Mouse (Mus musculus) forebrain, embryonic 10.5 days (tissue): ENCODE data around the gene Trip10. TPM values are rescaled to one million over a fixed set of nuclear protein-coding genes. Genes with fewer than 3 reads are reported as not detected.

Experiments
- DNase-seq: peaks from one replicate; pipeline ENCODE4 v3.0.0-alpha.2; 2017; ENCODE audit warnings: low spot score; ENCODE audit errors: extremely low spot score
- H3K27ac ChIP-seq: fragments of 300-500 bp; sonication (generic); 2 replicates; pipeline ENCODE4 v1.5.1; 2016; ENCODE audit warnings: mild to moderate bottlenecking
- H3K27me3 ChIP-seq: fragments of 300-500 bp; sonication (generic); 2 replicates; pipeline ENCODE4 v1.6.1; 2016; ENCODE audit warnings: mild to moderate bottlenecking; ENCODE audit not compliant: poor library complexity, severe bottlenecking
- H3K36me3 ChIP-seq: fragments of 300-500 bp; sonication (generic); replicated peaks from 2 replicates; pipeline ENCODE4 v1.6.1; 2016; ENCODE audit warnings: mild to moderate bottlenecking, moderate library complexity
- H3K4me1 ChIP-seq: fragments of 300-500 bp; sonication (generic); 2 replicates; pipeline ENCODE4 v1.6.1; 2016
- H3K4me3 ChIP-seq: fragments of 300-500 bp; sonication (generic); 2 replicates; pipeline ENCODE4 v1.5.1; 2016; ENCODE audit warnings: mild to moderate bottlenecking, moderate library complexity
- H3K9me3 ChIP-seq: fragments of 300-500 bp; sonication (generic); 2 replicates; pipeline ENCODE4 v1.6.1; 2016; ENCODE audit warnings: mild to moderate bottlenecking, moderate library complexity
- WGBS: fragments of 180-500 bp; shearing (Covaris S2); methylation state at CpG from one replicate; pipeline ENCODE4 v1.1.7; 2016; 5-methylcytosine and 5-hydroxymethylcytosine counted together
- microRNA-seq: library from miRNA; unstranded; fragments of <30 nt; microRNA quantifications from one replicate; pipeline ENCODE4, GENCODE M21; 2017
- polyA plus RNA-seq: library from polyadenylated mRNA; unstranded; fragments of >200 nt; fragmentation: Nextera tagmentation; extraction: Ambion mirVana; gene quantifications from 2 replicates; pipeline ENCODE4 v1.2.1, GENCODE M21; 2016

The Trip10 gene
- polyA plus RNA-seq, 1 experiment from 2014 or later: 43.8 TPM

GRCm38 (mm10) chr17:57292302-57292701 is 43.0 kb downstream of the Trip10 start:
- Histone ChIP-seq H3K4me1 (no peaks in the 10 kb centered on the region), H3K27me3 (no peaks in the 10 kb centered on the region)
- DNase-seq: no peak

GRCm38 (mm10) chr17:57292968-57293367 is 43.7 kb downstream of the Trip10 start:
- H3K36me3 ChIP-seq: no peaks in the 10 kb centered on the region
- WGBS: 90% methylated on average over 9 of the region's 9 CpGs
- no peak overlapping the region for H3K4me3 ChIP-seq
- no peaks in the 10 kb centered on the region; the same call in 1 of the 2 replicates for H3K9me3 ChIP-seq
- H3K27ac ChIP-seq: no peak overlapping the region
- no peaks in the 10 kb centered on the region for H3K4me1 ChIP-seq
- no peak for DNase-seq
- no peaks in the 10 kb centered on the region for H3K27me3 ChIP-seq

More at GRCm38 (mm10) chr17:57292302-57292701, 43.0 kb downstream of the Trip10 start:
- H3K9me3 ChIP-seq: no peaks in the 10 kb centered on the region; the same call in 1 of the 2 replicates
- no peaks in the 10 kb centered on the region for H3K36me3 ChIP-seq
- no peak overlapping the region for H3K4me3 ChIP-seq
- WGBS: 90% methylated on average over 2 of the region's 2 CpGs
- H3K27ac ChIP-seq: no peak overlapping the region

- H3K27ac ChIP-seq: no peak overlapping the region
- H3K9me3 ChIP-seq: no peaks in the 10 kb centered on the region
- no peak for DNase-seq
- WGBS: 95% methylated on average over 9 of the region's 9 CpGs
- H3K36me3 ChIP-seq: no peaks in the 10 kb centered on the region
- H3K27me3 ChIP-seq: no peaks in the 10 kb centered on the region
- no peak overlapping the region for H3K4me3 ChIP-seq
- no peaks in the 10 kb centered on the region for H3K4me1 ChIP-seq
Observed at GRCm38 (mm10) chr17:57295935-57296334, 46.7 kb downstream of the Trip10 start.

DNA sequence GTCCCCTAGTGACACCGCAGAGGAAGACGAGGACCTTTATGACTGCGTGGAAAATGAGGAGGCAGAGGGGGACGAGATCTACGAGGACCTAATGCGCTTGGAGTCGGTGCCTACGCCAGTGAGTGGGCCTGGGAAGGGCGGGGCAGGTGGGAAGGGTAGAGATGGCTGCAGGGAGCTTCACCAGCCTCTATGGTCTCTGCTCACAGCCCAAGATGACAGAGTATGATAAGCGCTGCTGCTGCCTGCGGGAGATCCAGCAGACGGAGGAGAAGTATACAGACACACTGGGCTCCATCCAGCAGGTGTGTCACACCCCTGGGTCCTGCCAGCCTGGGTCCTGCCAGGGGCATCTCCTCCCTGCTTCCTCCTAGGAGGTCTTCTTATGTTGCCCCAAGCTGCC is 47.8 kb downstream of the Trip10 start:
- no peaks in the 10 kb centered on the region for H3K9me3 ChIP-seq
- WGBS: 95% methylated on average over 12 of the region's 12 CpGs
- no peaks in the 10 kb centered on the region for H3K27me3 ChIP-seq
- H3K36me3 ChIP-seq: no peaks in the 10 kb centered on the region
- H3K27ac ChIP-seq: no peak overlapping the region
- no peaks in the 10 kb centered on the region for H3K4me1 ChIP-seq
- no peak for DNase-seq
- no peak overlapping the region for H3K4me3 ChIP-seq

DNA sequence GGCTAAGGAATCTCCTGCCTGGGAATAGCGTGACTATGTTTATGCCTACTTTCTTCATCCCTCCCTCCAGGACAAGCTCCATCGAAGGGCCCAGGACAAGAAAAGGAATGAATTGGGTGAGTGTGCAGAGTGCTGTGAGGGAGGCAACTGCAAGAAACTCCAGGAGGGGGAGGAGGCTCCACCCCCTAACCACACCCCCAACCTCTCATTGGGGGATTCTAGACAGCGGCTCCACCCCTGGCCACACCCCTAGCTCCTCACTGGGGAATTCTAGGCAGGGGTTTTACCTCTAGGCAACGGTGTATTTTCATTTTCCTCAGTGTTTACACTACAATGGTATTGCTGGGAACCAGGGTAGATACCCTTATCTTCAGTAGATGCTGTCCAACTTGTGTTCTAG is 56.3 kb downstream of the Trip10 start:
- no peak for DNase-seq
- Histone ChIP-seq H3K27me3 (no peaks in the 10 kb centered on the region), H3K27ac (no peak overlapping the region), H3K4me1 (no peaks in the 10 kb centered on the region), H3K9me3 (no peaks in the 10 kb centered on the region), H3K36me3 (no peaks in the 10 kb centered on the region), H3K4me3 (no peak overlapping the region)
- WGBS: 61% methylated on average over 4 of the region's 4 CpGs

GRCm38 (mm10) chr17:57307074-57307473 is 57.8 kb downstream of the Trip10 start:
- no peak overlapping the region for H3K4me3 ChIP-seq
- 83% methylated on average over 6 of the region's 6 CpGs for WGBS
- no peaks in the 10 kb centered on the region for H3K27me3 ChIP-seq
- H3K36me3 ChIP-seq: no peaks in the 10 kb centered on the region
- H3K27ac ChIP-seq: no peak overlapping the region
- no peaks in the 10 kb centered on the region for H3K9me3 ChIP-seq
- H3K4me1 ChIP-seq: no peaks in the 10 kb centered on the region
- no peak for DNase-seq

DNA sequence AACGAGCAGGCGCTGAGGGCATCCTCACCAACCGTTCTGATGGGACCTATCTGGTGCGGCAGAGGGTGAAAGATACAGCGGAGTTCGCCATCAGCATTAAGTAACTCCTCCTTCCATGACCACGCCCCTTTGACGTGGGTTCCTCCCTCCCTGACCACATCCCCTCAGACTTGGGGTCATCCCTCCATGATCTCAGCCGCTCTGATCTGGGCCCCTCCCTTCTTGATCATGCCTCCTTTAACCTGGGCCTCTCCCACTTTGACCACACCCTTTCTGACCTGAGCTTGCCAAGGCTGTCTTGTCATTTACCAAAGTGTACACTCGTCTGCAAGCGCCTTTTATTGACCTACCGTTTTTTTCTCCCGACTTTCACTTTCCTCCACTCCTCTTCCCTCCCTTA is 62.5 kb downstream of the Trip10 start:
- Histone ChIP-seq H3K36me3 (no peaks in the 10 kb centered on the region), H3K4me3 (no peak overlapping the region), H3K27ac (no peak overlapping the region), H3K27me3 (no peaks in the 10 kb centered on the region), H3K9me3 (no peaks in the 10 kb centered on the region), H3K4me1 (no peaks in the 10 kb centered on the region)
- no peak for DNase-seq
- WGBS: 42% methylated on average over 13 of the region's 13 CpGs

Small RNA genes lying within 50 kb of the gene (microRNA-seq; reads per million reads assigned to microRNA genes)
- gene Mir6978: not detected

Other genes starting within 250 kb of the Trip10 start
- 0.35 and 0.50 TPM in 2 replicates for gene Pspn, start 249.4 kb upstream of the Trip10 start, polyA plus RNA-seq
- 82.3 and 83.9 TPM in 2 replicates for gene Gtf2f1, start 238.2 kb upstream of the Trip10 start, polyA plus RNA-seq
- 0.34 and 0.43 TPM in 2 replicates for gene Gm17949, start 238.0 kb upstream of the Trip10 start, polyA plus RNA-seq
- gene Khsrp, start 217.9 kb upstream of the Trip10 start, polyA plus RNA-seq: 47.7 and 50.2 TPM in 2 replicates
- not detected in 2 replicates for gene Slc25a41, start 207.8 kb upstream of the Trip10 start, polyA plus RNA-seq
- 3.6 and 4.0 TPM in 2 replicates for gene Crb3, start 190.3 kb upstream of the Trip10 start, polyA plus RNA-seq
- 10.0 and 10.6 TPM in 2 replicates for gene Slc25a23, start 189.6 kb upstream of the Trip10 start, polyA plus RNA-seq
- gene Dennd1c, start 170.9 kb upstream of the Trip10 start, polyA plus RNA-seq: 2.7 and 4.1 TPM in 2 replicates
- 36.2 and 40.1 TPM in 2 replicates for gene Tubb4a, start 161.7 kb upstream of the Trip10 start, polyA plus RNA-seq
- 10.6 and 11.3 TPM in 2 replicates for gene Tnfsf9, start 144.1 kb upstream of the Trip10 start, polyA plus RNA-seq
- gene Cd70, start 99.7 kb upstream of the Trip10 start, polyA plus RNA-seq: not detected in 2 replicates
- 0.15 and 0.16 TPM in 2 replicates for gene Tnfsf14, start 55.3 kb upstream of the Trip10 start, polyA plus RNA-seq
- 0.30 TPM in 1 of 2 replicates, not detected in the other for gene C3, start 21.3 kb upstream of the Trip10 start, polyA plus RNA-seq
- 22.7 and 22.8 TPM in 2 replicates for gene Gpr108, start 1.0 kb upstream of the Trip10 start, polyA plus RNA-seq
- gene Vav1, start 29.6 kb downstream of the Trip10 start, polyA plus RNA-seq: 1.4 and 1.7 TPM in 2 replicates
- 0.90 and 1.5 TPM in 2 replicates for gene Adgre1, start 109.2 kb downstream of the Trip10 start, polyA plus RNA-seq